Mouse (Mus musculus) layer of hippocampus, postnatal 10 days (tissue): ENCODE results near the gene Gm14325. TPM values are rescaled to one million over a fixed set of nuclear protein-coding genes. Genes with fewer than 3 reads are reported as not detected.
"Not testable (repeated sequence)": the region's sequence is repeated elsewhere in the genome, so short reads cannot be mapped to it uniquely, and the experiment has no call there.

ENCODE experiments used
- DNase-seq, 2 experiments: peaks; one replicate each; pipeline ENCODE4 v3.0.0; 2021; ENCODE audit warnings: low spot score in 2 of 2
- long read RNA-seq: library from polyadenylated mRNA; stranded (forward); transcript quantifications from one replicate; pipeline ENCODE4 v2.0.0, GENCODE M21; 2023
- total RNA-seq, 2 experiments: library from RNA; stranded (reverse); gene quantifications; 2 replicates each; pipeline ENCODE4 v1.2.3; 2021

Gm14325 gene
- total RNA-seq: 100 to 1,000 TPM; 151 to 154 TPM
- long read RNA-seq, transcript Gm14325-202 (3 exons, 310 nt): major isoform, 89 of 96 reads
- long read RNA-seq, partial matches to known transcripts: 0 of 96 reads
- long read RNA-seq, other reads (novel, unspliced or antisense): 4 of 96 reads

- peak; percentile 61 to 75 for DNase-seq
These were observed at the start of gene Gm14325 for GRCm38 (mm10) chr2:177839901-177840663. Gm14325 (minus strand) TSS chr2:177840336.

DNA sequence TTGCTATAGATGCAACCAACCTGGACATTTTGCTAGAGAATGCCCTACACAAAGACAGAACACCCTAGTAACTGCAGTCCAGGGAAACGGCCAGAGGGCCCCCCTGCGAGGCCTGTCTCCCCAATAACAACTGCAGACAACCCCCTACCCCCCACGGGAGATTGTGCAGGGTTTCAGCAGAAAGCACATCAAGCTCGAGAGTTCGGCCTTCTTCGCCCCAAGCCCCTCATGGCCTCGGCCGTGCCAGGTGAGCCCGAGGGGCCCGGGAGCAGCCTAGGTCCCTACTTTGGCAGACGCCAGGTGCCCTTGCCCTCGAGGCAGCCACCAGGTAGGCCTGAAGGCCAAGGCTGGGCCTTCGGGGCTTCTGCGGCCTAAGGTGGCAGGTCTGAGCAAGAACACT, 47.6 kb upstream of the Gm14325 start:
- not testable (repeated sequence) for DNase-seq

DNA sequence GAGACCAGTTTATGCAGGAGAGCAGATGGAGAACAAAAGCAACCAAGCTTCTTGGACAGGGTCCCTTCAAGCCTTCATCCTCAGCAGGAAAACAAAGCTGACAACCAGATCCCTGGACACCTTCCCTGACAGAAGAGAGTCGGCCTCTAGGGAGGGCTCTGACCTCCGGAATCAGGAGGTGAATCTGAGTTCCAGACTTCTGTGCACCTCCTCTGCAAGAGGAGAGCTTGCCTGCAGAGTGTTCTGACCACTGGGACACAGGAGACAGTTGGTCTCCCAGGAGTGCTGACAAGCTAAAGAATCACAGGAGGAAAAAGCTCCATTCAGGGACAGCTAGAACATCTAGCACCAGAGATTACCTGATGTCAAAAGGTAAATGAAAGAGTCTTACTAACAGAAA, 22.1 kb upstream of the Gm14325 start:
- not testable (repeated sequence) for DNase-seq

GRCm38 (mm10) chr2:177843666-177844065, 3.5 kb upstream of the Gm14325 start:
- DNase-seq: not testable (repeated sequence)

DNA sequence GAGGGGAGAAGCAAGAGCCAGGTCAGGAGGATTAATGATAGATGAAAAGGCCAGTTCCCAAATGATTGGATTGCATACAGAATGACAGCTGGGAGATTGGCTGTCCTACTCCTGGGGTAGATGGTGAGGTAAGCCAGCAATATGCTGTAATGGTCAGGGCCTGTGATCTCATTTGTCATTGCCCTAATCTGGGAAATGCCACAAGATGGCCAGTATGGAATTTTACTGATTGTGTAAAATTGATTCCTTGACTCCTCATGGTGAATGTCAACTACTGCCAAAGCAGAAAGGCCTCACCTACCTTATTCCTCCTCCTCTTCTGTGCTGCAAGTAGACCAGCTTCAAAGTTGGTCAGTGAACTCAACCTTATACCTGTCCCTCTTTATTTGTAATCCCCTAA, 3.4 kb downstream of the Gm14325 start:
- DNase-seq: not testable (repeated sequence)

DNA sequence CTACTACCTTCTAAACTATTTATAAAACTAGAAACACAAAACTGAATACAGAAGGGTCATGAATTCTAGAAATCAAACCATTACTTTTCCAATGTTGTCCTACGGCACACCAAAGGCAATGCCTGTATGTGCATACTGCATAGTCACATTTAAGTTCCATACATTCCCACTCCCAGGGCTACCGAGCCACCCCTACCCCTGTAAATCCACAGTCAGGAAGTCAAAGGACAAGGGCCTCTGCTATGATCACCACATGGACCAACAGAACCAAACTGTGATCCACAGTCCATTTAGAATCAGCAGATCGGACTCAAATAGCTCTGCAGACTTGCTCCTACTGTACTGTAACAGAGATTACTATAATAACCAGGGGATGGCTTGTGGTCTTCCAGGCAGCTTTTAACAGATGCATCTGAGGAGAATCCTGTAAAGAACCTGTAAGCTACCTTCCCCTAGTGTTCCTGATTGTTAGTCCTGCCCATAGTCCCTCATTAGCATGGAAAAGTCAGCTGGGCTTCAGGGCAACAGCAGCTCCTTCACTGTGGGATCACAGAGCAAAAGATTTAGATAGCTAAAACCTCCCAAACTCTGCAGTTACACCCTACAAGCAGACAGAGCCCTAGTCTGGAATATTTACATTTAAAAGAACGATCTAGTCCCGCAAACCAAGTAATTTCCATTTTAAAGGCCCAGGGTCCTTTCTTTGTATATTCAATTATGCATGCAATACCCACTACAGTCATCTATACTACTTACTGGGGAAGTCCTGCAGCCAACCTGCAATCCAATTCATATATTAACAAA, 4.2 kb downstream of the Gm14325 start:
- DNase-seq: not testable (repeated sequence)

DNA sequence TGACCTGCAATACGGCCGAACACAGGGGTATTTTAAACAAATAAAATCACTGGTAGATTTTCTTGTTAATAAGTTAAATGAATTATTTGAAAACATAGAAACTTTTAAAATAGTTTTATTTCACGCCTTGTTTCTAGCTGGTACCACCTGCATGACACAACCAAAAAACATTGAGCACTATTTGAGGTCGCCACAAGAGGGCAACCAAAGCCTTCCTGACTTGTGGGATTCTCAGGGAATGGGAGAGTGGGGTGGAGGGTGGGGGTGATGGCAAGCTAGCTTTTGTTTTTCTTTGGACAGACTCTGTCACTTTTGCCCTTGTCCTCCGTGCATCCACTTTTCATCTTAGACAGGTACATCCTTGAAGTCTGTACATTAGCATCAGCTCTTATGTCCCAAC, 18.2 kb downstream of the Gm14325 start:
- DNase-seq: peak; percentile 42 to 44

GRCm38 (mm10) chr2:177806170-177806569, 34.0 kb downstream of the Gm14325 start:
- DNase-seq: not testable (repeated sequence)

DNA sequence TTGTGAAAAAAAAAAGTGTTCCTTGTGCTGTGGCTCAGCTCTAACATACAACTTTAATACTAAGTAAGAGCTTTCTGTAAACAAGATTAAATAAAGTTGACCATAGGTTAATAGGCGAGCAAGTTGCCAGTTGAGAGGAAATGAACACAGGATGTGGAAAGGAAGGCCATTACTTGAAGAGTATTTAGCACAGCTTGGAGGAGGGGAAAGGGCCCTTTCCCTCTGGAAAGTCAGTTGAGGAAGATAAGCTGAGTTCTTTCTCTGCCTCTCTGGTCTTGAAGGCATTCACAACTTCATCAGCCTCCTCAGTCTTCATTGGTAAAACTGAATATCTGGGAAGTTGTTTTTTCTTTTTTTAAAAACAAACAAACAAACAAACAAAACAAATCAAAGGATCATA, 52.8 kb downstream of the Gm14325 start:
- not testable (repeated sequence) for DNase-seq

Other genes starting within 250 kb of the Gm14325 start
- gene Gm14322, start 81.0 kb downstream of the Gm14325 start, total RNA-seq: 10 to 100 TPM; 31.5 to 32.7 TPM
- 1 to 10 TPM; 6.4 to 8.4 TPM for gene Gm14327, start 56.8 kb upstream of the Gm14325 start, total RNA-seq
- not detected for gene Zfp972, start 85.3 kb upstream of the Gm14325 start, total RNA-seq
- gene Gm14326, start 117.0 kb upstream of the Gm14325 start, total RNA-seq: 10 to 100 TPM; 47.4 to 48.3 TPM
- gene Zfp971, start 182.9 kb upstream of the Gm14325 start, total RNA-seq: 10 to 100 TPM; 28.8 to 30.5 TPM
- gene Zfp931, start 238.1 kb upstream of the Gm14325 start, total RNA-seq: 10 to 100 TPM; 19.0 to 23.8 TPM